Mouse (Mus musculus) heart, adult 2 months (tissue): ENCODE measurements around the gene Tbc1d13.

Experiments used
- CTCF ChIP-seq: fragments of 200-600 bp; IDR thresholded peaks from 2 replicates; pipeline ENCODE4 v1.8.1; 2022; ENCODE audit warnings: antibody characterized with exemption, mild to moderate bottlenecking, moderate library complexity
- POLR2A ChIP-seq: fragments of 200-500 bp; IDR thresholded peaks from 2 replicates; pipeline ENCODE4 v1.6.1; 2011; ENCODE audit warnings: mild to moderate bottlenecking, low read depth, low read length, control low read depth; ENCODE audit not compliant: insufficient read depth

- no peak for TF ChIP-seq CTCF
- TF ChIP-seq POLR2A = no peak
These were observed 46.2 kb upstream of the Tbc1d13 start for GRCm38 (mm10) chr2:30087310-30087709.
